Mouse (Mus musculus) heart, embryonic 11.5 days (tissue): ENCODE data around the gene Rpl35a. TPM values are rescaled to one million over a fixed set of nuclear protein-coding genes. Genes with fewer than 3 reads are reported as not detected.
A peak's percentile ranks its signal among the peaks of the same experiment; 100 is the strongest.
"Not testable (repeated sequence)": the region's sequence is repeated elsewhere in the genome, so short reads cannot be mapped to it uniquely, and the experiment has no call there.

Source experiments
- ATAC-seq: fragments of 200-750 bp; cut with Nextera tagmentation; replicated peaks from 2 replicates; pipeline ENCODE4 v1.8.0; 2017; ENCODE audit warnings: moderate library complexity; ENCODE audit not compliant: insufficient number of reproducible peaks, low FRiP score, low TSS enrichment
- H3K27ac ChIP-seq: fragments of 300-500 bp; sonication (generic); 2 replicates; pipeline ENCODE4 v1.5.1; 2014; ENCODE audit warnings: mild to moderate bottlenecking, low read depth, low read length
- H3K27me3 ChIP-seq: fragments of 300-500 bp; sonication (generic); 2 replicates; pipeline ENCODE4 v1.6.1; 2014; ENCODE audit warnings: mild to moderate bottlenecking, low read length, mixed read lengths; ENCODE audit not compliant: control insufficient read depth, insufficient read depth
- H3K36me3 ChIP-seq: fragments of 300-500 bp; sonication (generic); 2 replicates; pipeline ENCODE4 v1.6.1; 2014; ENCODE audit warnings: mild to moderate bottlenecking, low read length, moderate library complexity, mixed read lengths; ENCODE audit not compliant: control insufficient read depth, insufficient read depth
- H3K4me1 ChIP-seq: fragments of 300-500 bp; sonication (generic); 2 replicates; pipeline ENCODE4 v1.6.1; 2014; ENCODE audit warnings: low read length; ENCODE audit not compliant: control insufficient read depth, insufficient read depth
- H3K4me2 ChIP-seq: fragments of 300-500 bp; sonication (generic); 2 replicates; pipeline ENCODE4 v1.6.1; 2014; ENCODE audit warnings: mild to moderate bottlenecking, moderate library complexity
- H3K4me3 ChIP-seq: fragments of 300-500 bp; sonication (generic); 2 replicates; pipeline ENCODE4 v1.5.1; 2014; ENCODE audit warnings: low read depth, low read length
- H3K9ac ChIP-seq: fragments of 300-500 bp; sonication (generic); 2 replicates; pipeline ENCODE4 v1.6.1; 2014; ENCODE audit warnings: mild to moderate bottlenecking, low read depth, low read length, moderate library complexity
- H3K9me3 ChIP-seq: fragments of 300-500 bp; sonication (generic); replicated peaks from 2 replicates; pipeline ENCODE4 v1.6.1; 2016; ENCODE audit warnings: low read length; ENCODE audit not compliant: control insufficient read depth
- WGBS: fragments of 180-500 bp; shearing (Covaris S2); extraction: QIAGEN DNeasy Blood & Tissue Kit; methylation state at CpG from one replicate; pipeline ENCODE4 v1.1.7; 2014; ENCODE audit not compliant: insufficient replicate concordance; 5-methylcytosine and 5-hydroxymethylcytosine counted together
- polyA plus RNA-seq: library from polyadenylated mRNA; unstranded; fragments of >200 nt; fragmentation: Nextera tagmentation; extraction: Ambion mirVana; gene quantifications from 2 replicates; pipeline ENCODE4 v1.2.1, GENCODE M21; 2014

Gene Rpl35a
- polyA plus RNA-seq, 1 experiment from 2014 or later, result 805 TPM

DNA sequence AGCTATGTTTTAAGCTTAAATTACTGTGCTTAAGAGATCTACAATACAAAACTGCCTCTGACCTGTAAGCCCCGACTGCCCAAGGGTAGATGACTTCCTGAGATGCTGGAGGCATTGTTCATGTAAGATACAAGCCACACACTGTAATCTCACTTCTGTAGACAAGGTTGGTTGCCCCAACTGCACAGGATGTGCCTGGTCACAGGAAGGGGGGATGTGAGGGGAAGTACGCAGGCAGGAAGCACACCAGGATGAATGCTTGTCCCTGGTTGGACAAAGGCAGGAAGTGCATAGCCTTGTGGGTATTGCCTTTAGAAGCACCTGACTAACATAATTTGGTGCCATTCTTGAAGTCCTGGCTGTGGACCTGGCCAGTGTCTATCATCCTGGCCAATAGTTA is 13.0 kb upstream of the Rpl35a start:
- Histone ChIP-seq H3K4me2 (no peak overlapping the region), H3K27ac (no peak overlapping the region), H3K9me3 (no peaks in the 10 kb centered on the region), H3K36me3 (no peaks in the 10 kb centered on the region), H3K27me3 (no peaks in the 10 kb centered on the region), H3K9ac (no peak overlapping the region), H3K4me1 (no peaks in the 10 kb centered on the region), H3K4me3 (no peak overlapping the region)
- WGBS, result 54% methylated on average over 2 of the region's 2 CpGs
- ATAC-seq, result no peak

DNA sequence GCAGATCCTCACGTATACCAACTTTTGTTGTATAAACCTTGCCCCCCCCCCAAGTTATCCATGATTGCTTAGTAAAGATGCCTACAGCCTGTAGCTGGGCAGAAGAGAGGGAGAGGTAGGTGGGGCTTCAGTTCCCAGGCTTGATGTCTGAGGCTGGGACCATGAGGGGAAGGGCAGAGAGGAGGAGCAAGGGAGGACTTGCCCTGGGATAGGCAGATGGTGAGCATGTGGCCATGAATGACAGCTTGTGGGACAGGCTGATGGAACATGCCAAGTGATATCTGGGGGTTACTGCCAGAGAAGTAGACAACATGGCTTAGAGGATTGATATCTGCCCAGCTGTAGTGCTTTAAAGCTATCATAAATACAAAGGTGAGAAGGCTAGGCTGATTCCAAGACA is 8.2 kb upstream of the Rpl35a start:
- no peaks in the 10 kb centered on the region for H3K4me1 ChIP-seq
- H3K4me3 ChIP-seq, result no peak overlapping the region
- no peak for ATAC-seq
- H3K27ac ChIP-seq, result no peak overlapping the region
- no peaks in the 10 kb centered on the region for H3K36me3 ChIP-seq
- no peaks in the 10 kb centered on the region for H3K9me3 ChIP-seq
- WGBS, result 89% methylated on average over 1 of the region's 1 CpGs
- H3K27me3 ChIP-seq, result no peaks in the 10 kb centered on the region
- no peak overlapping the region for H3K4me2 ChIP-seq
- no peak overlapping the region for H3K9ac ChIP-seq

DNA sequence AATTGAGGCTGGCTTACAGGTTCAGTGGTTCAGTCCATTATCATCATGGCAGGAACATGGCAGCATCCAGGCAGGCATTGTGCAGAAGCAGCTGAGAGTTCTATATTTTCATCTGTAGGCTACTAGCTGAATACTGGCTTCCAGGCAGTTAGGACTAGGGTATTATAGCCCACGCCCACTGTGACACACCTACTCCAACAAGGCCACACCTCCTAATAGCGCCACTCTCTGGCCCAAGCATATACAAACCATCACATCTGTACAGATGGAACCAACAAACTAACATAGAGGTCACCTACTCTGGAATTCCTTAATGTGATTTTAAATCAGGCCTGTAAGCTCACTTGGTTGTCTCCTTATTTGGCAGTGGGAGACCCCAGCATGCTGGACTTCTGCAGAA is 7.6 kb upstream of the Rpl35a start:
- Histone ChIP-seq H3K4me2 (no peak overlapping the region), H3K27ac (no peak overlapping the region), H3K9ac (no peak overlapping the region), H3K9me3 (no peaks in the 10 kb centered on the region), H3K4me3 (no peak overlapping the region), H3K27me3 (no peaks in the 10 kb centered on the region), H3K36me3 (no peaks in the 10 kb centered on the region), H3K4me1 (no peaks in the 10 kb centered on the region)
- ATAC-seq, result no peak
- WGBS, result 68% methylated on average over 2 of the region's 2 CpGs

DNA sequence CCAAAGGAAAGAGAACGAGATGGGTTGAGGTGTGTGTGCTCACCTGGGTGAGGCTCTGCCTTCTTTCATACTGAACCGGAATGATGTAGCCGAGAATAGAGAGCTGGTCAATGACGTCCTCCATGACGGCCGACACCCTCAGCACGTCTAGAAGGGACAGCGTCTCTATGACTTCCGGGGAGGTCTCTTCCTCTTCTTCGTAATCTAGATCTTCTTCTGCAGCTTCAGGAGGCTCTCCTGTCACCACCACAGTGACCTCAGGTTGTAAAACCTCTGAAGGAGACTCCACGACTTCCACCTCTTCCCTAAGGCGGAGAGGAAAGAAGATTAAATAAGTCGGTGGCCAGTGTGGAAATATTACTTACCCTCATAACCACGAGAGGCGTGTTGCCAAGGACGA is 6.4 kb upstream of the Rpl35a start:
- no peaks in the 10 kb centered on the region for H3K9me3 ChIP-seq
- H3K4me1 ChIP-seq, result no peaks in the 10 kb centered on the region
- no peak for ATAC-seq
- no peak overlapping the region for H3K4me2 ChIP-seq
- H3K27ac ChIP-seq, result no peak overlapping the region
- H3K36me3 ChIP-seq, result no peaks in the 10 kb centered on the region
- H3K27me3 ChIP-seq, result no peaks in the 10 kb centered on the region
- 81% methylated on average over 16 of the region's 16 CpGs for WGBS
- H3K4me3 ChIP-seq, result no peak overlapping the region
- H3K9ac ChIP-seq, result no peak overlapping the region

DNA sequence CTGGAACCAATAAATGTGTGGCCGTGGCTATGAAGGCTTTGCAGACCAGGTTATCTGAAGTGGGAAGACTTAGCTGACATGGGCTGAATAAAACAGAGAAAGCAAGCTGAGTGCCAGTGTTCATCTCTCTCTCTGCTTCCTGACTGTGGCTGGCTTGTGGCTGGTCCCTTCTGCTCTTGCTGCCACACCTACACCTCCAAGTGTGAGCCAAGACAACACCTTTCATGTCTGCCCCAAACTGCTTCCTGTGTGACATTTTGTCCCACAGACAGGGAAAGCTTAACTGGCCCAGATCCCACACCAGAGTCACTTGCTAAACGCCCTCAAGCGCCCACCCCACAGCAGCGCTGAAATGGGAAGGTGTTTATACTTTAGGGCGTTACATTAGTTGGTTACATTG is 3.1 kb upstream of the Rpl35a start:
- H3K9me3 ChIP-seq, result no peaks in the 10 kb centered on the region
- WGBS, result 64% methylated on average over 5 of the region's 5 CpGs
- peaks cover 7% of the 10 kb centered on the region for H3K4me1 ChIP-seq

DNA sequence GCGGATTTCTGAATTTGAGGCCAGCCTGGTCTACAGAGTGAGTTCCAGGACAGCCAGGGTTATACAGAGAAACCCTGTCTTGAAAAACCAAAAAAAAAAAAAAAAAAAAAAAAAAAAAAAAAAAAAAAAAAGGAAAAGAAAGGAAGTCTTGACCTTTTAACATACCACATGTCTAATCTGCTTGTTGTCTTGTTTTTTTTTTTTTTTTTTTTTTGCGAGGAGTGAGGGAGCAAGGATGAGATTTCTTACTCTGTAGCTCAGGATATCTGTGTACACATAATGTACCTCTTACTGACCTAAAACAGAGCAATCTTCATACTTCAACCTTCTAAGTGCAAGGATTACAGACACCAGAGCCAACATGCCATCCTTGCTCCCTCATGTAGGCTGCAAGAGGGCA is 1.3 kb upstream of the Rpl35a start:
- 67% methylated on average over 2 of the region's 2 CpGs for WGBS
- peaks cover 17% of the 10 kb centered on the region for H3K36me3 ChIP-seq
- H3K4me3 ChIP-seq, H3K27ac ChIP-seq, H3K4me2 ChIP-seq, ATAC-seq, H3K27me3 ChIP-seq, H3K9ac ChIP-seq, H3K9me3 ChIP-seq: not testable (repeated sequence)
- H3K4me1 ChIP-seq, result peaks cover 11% of the 10 kb centered on the region

More for the DNA sequence above, 3.1 kb upstream of the Rpl35a start:
- Histone ChIP-seq H3K4me3 (no peak overlapping the region), H3K36me3 (peaks cover 2% of the 10 kb centered on the region; the same call in 1 of the 2 replicates), H3K27me3 (no peaks in the 10 kb centered on the region), H3K9ac (no peak overlapping the region), H3K4me2 (no peak overlapping the region), H3K27ac (no peak overlapping the region)
- no peak for ATAC-seq

DNA sequence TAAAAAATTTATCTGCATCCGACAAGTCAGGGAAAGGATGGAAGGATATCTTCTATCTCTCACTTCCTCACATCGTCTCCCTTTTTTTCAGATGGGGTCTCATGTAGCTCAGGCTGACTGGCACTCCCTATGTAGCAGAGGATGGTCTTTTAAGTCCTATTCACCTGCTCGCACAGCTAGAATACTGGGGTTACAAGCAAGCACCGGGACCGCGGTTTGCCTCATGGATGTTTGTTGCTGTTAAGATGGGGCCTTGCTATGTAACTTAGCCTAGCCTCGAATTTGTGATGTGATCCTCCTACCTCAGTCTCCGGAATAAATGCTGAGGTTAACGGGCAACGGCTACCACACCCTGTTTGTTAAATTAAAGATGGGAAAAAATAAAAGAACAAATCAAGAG is 598 bp upstream of the Rpl35a start:
- Histone ChIP-seq H3K4me2 (peak overlapping the region; percentile 67), H3K4me1 (peaks cover 11% of the 10 kb centered on the region), H3K4me3 (peak overlapping the region; percentile 94), H3K27ac (no peak overlapping the region), H3K36me3 (peaks cover 21% of the 10 kb centered on the region), H3K9me3 (no peaks in the 10 kb centered on the region), H3K27me3 (no peaks in the 10 kb centered on the region), H3K9ac (peak overlapping the region; percentile 96)
- peak; percentile 23; the same call in 1 of the 2 replicates for ATAC-seq
- WGBS, result 24% methylated on average over 10 of the region's 10 CpGs

DNA sequence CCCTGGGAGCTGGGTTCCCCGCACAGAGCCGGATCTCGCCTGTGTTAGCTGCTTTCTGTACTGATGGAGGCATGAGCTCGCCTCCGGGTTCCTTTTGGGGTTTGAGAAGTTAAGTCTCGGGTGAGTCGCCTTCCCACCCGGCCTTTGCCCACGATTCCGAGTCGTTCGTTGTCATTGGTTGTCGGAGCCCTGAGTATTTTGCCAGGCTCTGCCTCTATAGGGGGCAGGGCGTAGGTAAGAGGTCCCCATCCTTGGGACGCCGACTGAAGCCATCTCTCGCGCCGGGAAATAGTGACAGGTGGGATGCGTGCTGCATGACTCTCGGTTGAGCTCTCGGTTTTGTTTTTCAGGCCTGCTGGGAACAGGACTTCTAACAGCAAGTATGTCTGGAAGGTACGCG is 533 bp downstream of the Rpl35a start:
- ATAC-seq, result no peak

DNA sequence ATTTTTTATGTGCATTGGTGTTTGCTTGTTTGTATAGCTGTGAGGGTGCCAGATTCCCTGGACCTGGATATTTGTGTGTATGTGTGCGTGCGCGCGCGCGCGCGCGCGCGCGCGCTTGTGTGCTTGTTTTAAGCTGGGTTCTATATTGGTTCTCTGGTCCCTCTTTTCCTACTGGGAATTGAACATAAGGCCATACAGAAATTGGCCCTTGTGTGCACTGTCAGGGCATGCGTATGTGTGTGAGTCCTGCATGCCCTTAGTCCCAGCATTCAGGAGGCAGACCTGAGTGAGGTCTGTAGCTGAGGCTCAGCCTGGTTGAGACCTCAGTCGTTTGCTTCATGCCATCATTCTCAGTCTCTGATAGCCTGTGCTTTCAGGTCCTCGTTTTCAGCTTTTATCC is 1.8 kb downstream of the Rpl35a start:
- H3K27me3 ChIP-seq, result no peaks in the 10 kb centered on the region
- peak overlapping the region; percentile 67 for H3K4me2 ChIP-seq
- H3K4me3 ChIP-seq, result peak overlapping the region; percentile 94
- peaks cover 11% of the 10 kb centered on the region for H3K4me1 ChIP-seq
- peak overlapping the region; percentile 54 for H3K9ac ChIP-seq
- no peak overlapping the region for H3K27ac ChIP-seq
- WGBS, result 84% methylated on average over 16 of the region's 16 CpGs
- no peak for ATAC-seq
- H3K9me3 ChIP-seq, result no peaks in the 10 kb centered on the region
- H3K36me3 ChIP-seq, result peaks cover 21% of the 10 kb centered on the region

More for the DNA sequence above, 533 bp downstream of the Rpl35a start:
- under 1% methylated on average over 24 of the region's 24 CpGs for WGBS
- peaks cover 21% of the 10 kb centered on the region for H3K36me3 ChIP-seq
- peaks cover 11% of the 10 kb centered on the region for H3K4me1 ChIP-seq
- H3K27me3 ChIP-seq, result no peaks in the 10 kb centered on the region
- H3K4me2 ChIP-seq, result peak overlapping the region; percentile 67
- H3K27ac ChIP-seq, result peak overlapping the region; percentile 79
- peak overlapping the region; percentile 94 for H3K4me3 ChIP-seq
- H3K9ac ChIP-seq, result peak overlapping the region; percentile 96
- H3K9me3 ChIP-seq, result no peaks in the 10 kb centered on the region
